Mouse (Mus musculus): ENCODE results near the gene Emb.
A peak's percentile ranks its signal among the peaks of the same experiment; 100 is the strongest.
"Not testable (repeated sequence)": the region's sequence is repeated elsewhere in the genome, so short reads cannot be mapped to it uniquely, and the experiment has no call there.

Emb gene

GRCm38 (mm10) chr13:117208236-117208635, at the start of gene Emb:
Gene Emb, plus strand, starts transcription at chr13:117208536.
- no peak for DNase-seq (ENCODE audit: low read depth, low spot score)

GRCm38 (mm10) chr13:117163906-117164305, 44.4 kb upstream of the Emb start:
- DNase-seq (ENCODE audit: low read depth, low spot score) = no peak

- DNase-seq (ENCODE audit: low read depth, low spot score) = no peak
Measured at GRCm38 (mm10) chr13:117165071-117165470, 43.3 kb upstream of the Emb start.

GRCm38 (mm10) chr13:117180912-117181311, 27.4 kb upstream of the Emb start:
- not testable (repeated sequence) for DNase-seq (ENCODE audit: low read depth, low spot score)

GRCm38 (mm10) chr13:117183288-117183687, 25.0 kb upstream of the Emb start:
- DNase-seq (ENCODE audit: low read depth, low spot score) = no peak

- DNase-seq (ENCODE audit: low read depth, low spot score) = no peak
Measured at GRCm38 (mm10) chr13:117185329-117185728, 23.0 kb upstream of the Emb start.

- no peak for DNase-seq (ENCODE audit: low read depth, low spot score)
Measured at GRCm38 (mm10) chr13:117192161-117192560, 16.2 kb upstream of the Emb start.

- DNase-seq (ENCODE audit: low read depth, low spot score) = no peak
Measured at GRCm38 (mm10) chr13:117193422-117193983, 14.8 kb upstream of the Emb start.

- DNase-seq (ENCODE audit: low read depth, low spot score) = no peak
Measured at GRCm38 (mm10) chr13:117195569-117196495, 12.5 kb upstream of the Emb start.

- DNase-seq (ENCODE audit: low read depth, low spot score) = no peak
Measured at GRCm38 (mm10) chr13:117197666-117198065, 10.7 kb upstream of the Emb start.

GRCm38 (mm10) chr13:117198402-117199083, 9.8 kb upstream of the Emb start:
- peak; percentile 56 for DNase-seq (ENCODE audit: low read depth, low spot score)

- DNase-seq (ENCODE audit: low read depth, low spot score) = no peak
Measured at GRCm38 (mm10) chr13:117202755-117203471, 5.4 kb upstream of the Emb start.

GRCm38 (mm10) chr13:117204685-117205084, 3.7 kb upstream of the Emb start:
- no peak for DNase-seq (ENCODE audit: low read depth, low spot score)

- no peak for DNase-seq (ENCODE audit: low read depth, low spot score)
Measured at GRCm38 (mm10) chr13:117206066-117206465, 2.3 kb upstream of the Emb start.

GRCm38 (mm10) chr13:117211386-117211875, 3.1 kb downstream of the Emb start:
- no peak for DNase-seq (ENCODE audit: low read depth, low spot score)

- DNase-seq (ENCODE audit: low read depth, low spot score) = no peak
Measured at GRCm38 (mm10) chr13:117215481-117215880, 7.1 kb downstream of the Emb start.

GRCm38 (mm10) chr13:117216126-117216525, 7.8 kb downstream of the Emb start:
- DNase-seq (ENCODE audit: low read depth, low spot score) = no peak

GRCm38 (mm10) chr13:117216752-117217363, 8.5 kb downstream of the Emb start:
- no peak for DNase-seq (ENCODE audit: low read depth, low spot score)

- no peak for DNase-seq (ENCODE audit: low read depth, low spot score)
Measured at GRCm38 (mm10) chr13:117217621-117218020, 9.3 kb downstream of the Emb start.

- no peak for DNase-seq (ENCODE audit: low read depth, low spot score)
Measured at GRCm38 (mm10) chr13:117218092-117218491, 9.8 kb downstream of the Emb start.

- no peak for DNase-seq (ENCODE audit: low read depth, low spot score)
Measured at GRCm38 (mm10) chr13:117219871-117220500, 11.7 kb downstream of the Emb start.
